Mouse (Mus musculus): ENCODE results near the gene Foxn1. TPM values are rescaled to one million over a fixed set of nuclear protein-coding genes. Genes with fewer than 3 reads are reported as not detected.

The Foxn1 gene
- polyA plus RNA-seq, 1 experiment, result not detected

DNA sequence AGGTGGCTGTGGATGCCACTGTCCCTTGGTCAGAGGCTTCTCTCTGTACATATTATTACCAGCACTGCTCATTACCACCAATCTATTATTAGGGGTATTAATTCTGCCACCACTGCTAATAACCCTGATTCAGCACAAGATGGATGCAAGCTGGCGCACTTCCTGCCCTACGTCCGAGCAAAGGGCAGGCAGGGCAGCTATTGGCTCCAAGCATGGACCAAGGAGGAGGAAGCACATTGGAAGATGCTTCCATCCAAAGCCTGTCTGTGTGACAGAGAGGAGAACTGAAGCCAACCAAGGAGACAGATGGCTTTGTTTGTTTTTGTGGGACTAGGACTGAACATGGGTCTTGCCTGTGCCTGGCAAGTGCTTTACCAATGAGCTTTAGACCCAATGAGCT, 5.4 kb downstream of the Foxn1 start:
- no peak overlapping the region for H3K4me3 ChIP-seq (ENCODE audit: insufficient read depth, low read length)
- H3K4me1 ChIP-seq (ENCODE audit: control insufficient read depth, insufficient read depth, low read length), result peaks cover 20% of the 10 kb centered on the region
- TF ChIP-seq CTCF (IDR thresholded peaks at IDR 0.05; ENCODE audit: low read depth, low read length), result no peak
- no peak for TF ChIP-seq POLR2A (IDR thresholded peaks at IDR 0.05; ENCODE audit: borderline replicate concordance, low read depth, low read length)
- H3K27ac ChIP-seq (ENCODE audit: insufficient read depth, low read depth, low read length), result no peak overlapping the region

DNA sequence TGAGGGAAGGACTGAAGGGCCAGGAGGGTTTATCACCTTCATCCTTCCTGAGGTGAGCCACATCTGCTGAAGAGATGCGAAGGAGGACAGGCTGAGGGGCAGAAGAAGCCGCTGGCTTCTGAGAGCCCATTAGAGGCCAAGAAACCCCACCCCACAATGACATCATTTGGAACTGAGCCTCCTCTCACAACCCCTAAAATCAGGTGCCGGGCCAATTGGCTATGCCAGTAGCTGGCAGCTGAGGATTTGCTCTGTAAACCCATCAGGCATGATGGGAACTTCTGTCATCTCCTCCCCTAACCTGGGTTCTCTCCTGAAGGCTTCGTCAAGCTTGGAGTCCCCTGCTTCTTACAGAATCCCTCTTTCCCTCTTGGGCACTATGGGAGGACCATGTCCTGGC, 6.0 kb downstream of the Foxn1 start:
- TF ChIP-seq CTCF (IDR thresholded peaks at IDR 0.05; ENCODE audit: low read depth, low read length) (no peak), POLR2A (IDR thresholded peaks at IDR 0.05; ENCODE audit: borderline replicate concordance, low read depth, low read length) (no peak)
- Histone ChIP-seq H3K4me1 (ENCODE audit: control insufficient read depth, insufficient read depth, low read length) (peaks cover 26% of the 10 kb centered on the region), H3K4me3 (ENCODE audit: insufficient read depth, low read length) (no peak overlapping the region), H3K27ac (ENCODE audit: insufficient read depth, low read depth, low read length) (no peak overlapping the region)

DNA sequence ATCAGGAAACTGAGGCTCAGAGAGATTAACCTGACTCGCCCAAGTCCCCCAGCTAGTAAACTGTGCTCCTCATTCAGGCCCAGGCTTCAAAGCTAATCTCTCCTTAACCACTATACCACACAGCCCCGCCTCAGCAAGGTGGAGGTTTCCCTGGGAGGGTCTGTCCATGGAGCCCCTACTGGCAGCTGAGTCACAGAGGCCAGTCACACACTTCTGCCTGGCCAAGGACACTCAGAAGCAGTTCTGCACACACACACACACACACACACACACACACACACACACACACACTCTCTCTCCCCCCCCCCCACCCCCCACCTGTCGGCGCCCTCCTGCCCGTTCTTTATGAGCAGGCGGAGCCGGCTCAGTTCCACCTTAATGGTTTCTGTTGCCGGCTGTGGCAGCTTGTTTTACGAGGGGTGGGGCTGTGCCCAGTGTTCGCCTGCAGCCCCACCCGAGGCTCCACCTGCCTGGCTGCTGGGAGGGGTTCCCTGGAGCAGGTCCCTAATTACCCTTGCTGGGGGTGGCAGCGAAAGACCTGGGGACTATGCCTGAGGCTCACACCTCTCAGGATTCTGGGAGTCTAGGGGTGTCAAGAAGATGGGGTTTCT, 8.7 kb downstream of the Foxn1 start:
- peaks cover 26% of the 10 kb centered on the region for H3K4me1 ChIP-seq (ENCODE audit: control insufficient read depth, insufficient read depth, low read length)
- no peak for TF ChIP-seq POLR2A (IDR thresholded peaks at IDR 0.05; ENCODE audit: borderline replicate concordance, low read depth, low read length)
- no peak overlapping the region for H3K4me3 ChIP-seq (ENCODE audit: insufficient read depth, low read length)
- H3K27ac ChIP-seq (ENCODE audit: insufficient read depth, low read depth, low read length), result no peak overlapping the region

DNA sequence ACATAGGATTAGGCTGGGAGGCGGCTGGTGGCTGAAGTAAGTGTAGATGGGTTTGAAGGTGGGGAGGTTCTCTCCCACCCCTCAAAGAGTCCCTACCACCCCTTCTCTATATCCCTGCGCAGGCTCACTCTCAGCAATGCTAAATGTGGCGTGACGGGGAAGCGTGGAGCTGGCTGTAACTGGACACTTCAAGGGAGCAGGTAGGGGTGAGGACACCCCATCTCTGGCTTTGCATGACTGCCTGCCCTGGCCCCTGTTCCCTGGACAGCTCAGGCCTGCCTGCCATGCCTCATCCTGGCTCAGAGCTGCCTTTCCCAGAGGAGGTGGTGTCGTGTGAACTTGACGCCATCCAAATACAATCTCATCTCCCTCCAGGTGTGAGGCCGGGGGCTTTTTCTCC, 12.2 kb downstream of the Foxn1 start:
- Histone ChIP-seq H3K4me3 (ENCODE audit: insufficient read depth, low read length) (no peak overlapping the region), H3K4me1 (ENCODE audit: control insufficient read depth, insufficient read depth, low read length) (peaks cover 12% of the 10 kb centered on the region), H3K27ac (ENCODE audit: insufficient read depth, low read depth, low read length) (no peak overlapping the region)
- TF ChIP-seq CTCF (IDR thresholded peaks at IDR 0.05; ENCODE audit: low read depth, low read length) (no peak), POLR2A (IDR thresholded peaks at IDR 0.05; ENCODE audit: borderline replicate concordance, low read depth, low read length) (no peak)

DNA sequence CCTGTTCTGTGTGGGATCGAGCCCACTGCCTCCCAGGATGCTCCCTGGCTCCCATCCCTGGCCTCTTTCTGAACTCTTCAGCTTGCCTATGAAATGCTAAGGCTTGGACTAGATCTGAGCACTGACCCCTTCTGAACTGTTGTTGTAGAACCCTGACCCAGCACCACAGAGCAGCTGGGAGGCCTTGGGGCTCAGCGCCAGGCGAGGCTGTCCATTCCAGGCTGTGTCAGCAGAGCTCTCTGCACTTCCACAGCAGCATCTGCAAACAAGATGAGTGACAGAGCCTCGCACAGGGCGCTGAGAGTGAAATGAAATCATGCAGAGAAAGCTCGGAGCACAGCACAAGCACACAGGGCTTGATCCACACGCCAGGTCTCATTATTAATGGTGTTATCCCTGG, 13.7 kb downstream of the Foxn1 start:
- Histone ChIP-seq H3K27ac (ENCODE audit: insufficient read depth, low read depth, low read length) (no peak overlapping the region), H3K4me3 (ENCODE audit: insufficient read depth, low read length) (no peak overlapping the region), H3K4me1 (ENCODE audit: control insufficient read depth, insufficient read depth, low read length) (peaks cover 12% of the 10 kb centered on the region)
- no peak for TF ChIP-seq POLR2A (IDR thresholded peaks at IDR 0.05; ENCODE audit: borderline replicate concordance, low read depth, low read length)
- TF ChIP-seq CTCF (IDR thresholded peaks at IDR 0.05; ENCODE audit: low read depth, low read length), result no peak

- H3K27ac ChIP-seq (ENCODE audit: insufficient read depth, low read depth, low read length), result no peak overlapping the region
- TF ChIP-seq POLR2A (IDR thresholded peaks at IDR 0.05; ENCODE audit: borderline replicate concordance, low read depth, low read length) (no peak), CTCF (IDR thresholded peaks at IDR 0.05; ENCODE audit: low read depth, low read length) (no peak)
- peaks cover 12% of the 10 kb centered on the region for H3K4me1 ChIP-seq (ENCODE audit: control insufficient read depth, insufficient read depth, low read length)
- H3K4me3 ChIP-seq (ENCODE audit: insufficient read depth, low read length), result no peak overlapping the region
Measured at GRCm38 (mm10) chr11:78372166-78372565, 14.2 kb downstream of the Foxn1 start.

DNA sequence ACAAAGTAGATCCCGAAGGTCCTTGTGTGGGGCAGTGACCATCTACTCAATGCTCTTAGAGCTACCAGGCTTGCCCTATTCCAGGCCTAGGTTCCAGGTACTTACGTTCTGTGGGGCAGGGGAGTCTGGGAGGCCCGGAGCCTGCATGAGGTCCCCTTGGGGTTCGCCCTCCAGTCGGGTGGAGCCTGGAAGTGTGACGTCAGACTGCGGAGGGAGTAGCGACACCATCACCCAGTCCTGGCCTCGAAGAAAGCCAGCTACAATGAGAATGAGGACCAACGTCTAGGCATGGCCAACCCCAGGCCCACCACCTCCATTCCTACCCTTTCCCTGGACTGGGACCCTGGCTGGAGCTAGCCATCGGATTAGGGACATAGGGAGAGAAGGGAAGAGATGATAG, 14.6 kb downstream of the Foxn1 start:
- TF ChIP-seq CTCF (IDR thresholded peaks at IDR 0.05; ENCODE audit: low read depth, low read length) (no peak), POLR2A (IDR thresholded peaks at IDR 0.05; ENCODE audit: borderline replicate concordance, low read depth, low read length) (no peak)
- no peak overlapping the region for H3K4me3 ChIP-seq (ENCODE audit: insufficient read depth, low read length)
- H3K4me1 ChIP-seq (ENCODE audit: control insufficient read depth, insufficient read depth, low read length), result peaks cover 12% of the 10 kb centered on the region
- H3K27ac ChIP-seq (ENCODE audit: insufficient read depth, low read depth, low read length), result no peak overlapping the region

DNA sequence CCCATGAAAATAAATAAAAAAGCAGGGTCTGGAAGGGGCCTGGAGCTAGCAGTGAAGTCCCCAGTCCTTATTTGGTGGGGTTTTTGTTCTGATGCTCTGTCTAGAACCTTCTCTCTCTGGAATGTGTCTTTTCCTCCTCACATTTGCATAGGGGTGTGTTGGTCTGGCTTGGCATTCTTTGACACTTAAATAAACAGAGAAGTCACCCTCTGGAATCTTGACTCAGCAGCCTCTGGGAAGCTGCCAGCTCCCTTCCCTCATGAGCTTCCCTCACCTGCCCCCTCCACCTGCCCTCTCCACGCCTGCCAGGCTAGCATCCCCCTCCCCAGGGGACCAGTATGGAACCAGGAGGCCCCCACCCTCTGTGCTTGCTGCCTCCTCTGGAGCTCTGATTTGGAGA, 16.0 kb downstream of the Foxn1 start:
- Histone ChIP-seq H3K27ac (ENCODE audit: insufficient read depth, low read depth, low read length) (no peak overlapping the region), H3K4me1 (ENCODE audit: control insufficient read depth, insufficient read depth, low read length) (peaks cover 4% of the 10 kb centered on the region), H3K4me3 (ENCODE audit: insufficient read depth, low read length) (no peak overlapping the region)
- TF ChIP-seq POLR2A (IDR thresholded peaks at IDR 0.05; ENCODE audit: borderline replicate concordance, low read depth, low read length), result no peak
- no peak for TF ChIP-seq CTCF (IDR thresholded peaks at IDR 0.05; ENCODE audit: low read depth, low read length)

- H3K4me1 ChIP-seq (ENCODE audit: control insufficient read depth, insufficient read depth, low read length), result 0 out of 2 replicates have a peak, but pooled peaks cover 2% of the 10 kb centered on the region
- no peak for TF ChIP-seq POLR2A (IDR thresholded peaks at IDR 0.05; ENCODE audit: borderline replicate concordance, low read depth, low read length)
- no peak for TF ChIP-seq CTCF (IDR thresholded peaks at IDR 0.05; ENCODE audit: low read depth, low read length)
- H3K27ac ChIP-seq (ENCODE audit: insufficient read depth, low read depth, low read length), result no peak overlapping the region
- H3K4me3 ChIP-seq (ENCODE audit: insufficient read depth, low read length), result no peak overlapping the region
Measured at GRCm38 (mm10) chr11:78367456-78368225, 18.7 kb downstream of the Foxn1 start.

DNA sequence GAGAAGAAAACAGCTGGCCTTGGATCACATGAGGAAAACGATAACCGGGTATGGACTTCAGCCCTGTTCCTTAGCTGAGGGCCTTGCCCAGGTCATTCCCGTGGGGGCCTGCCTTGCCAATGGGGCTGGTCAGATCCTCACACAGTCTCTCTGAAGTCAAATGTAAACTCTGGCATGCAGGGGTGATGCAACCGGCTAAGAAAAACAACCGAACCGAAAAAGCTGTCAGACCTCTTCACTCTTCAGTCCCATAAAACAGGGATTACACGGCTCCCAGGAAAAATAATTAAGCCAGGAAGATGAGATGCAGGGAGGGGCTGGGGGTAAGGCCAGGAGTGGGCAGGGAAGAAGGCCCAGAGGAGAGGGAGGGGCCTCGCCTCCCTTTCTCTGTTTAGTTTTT, 22.3 kb downstream of the Foxn1 start:
- TF ChIP-seq POLR2A (IDR thresholded peaks at IDR 0.05; ENCODE audit: borderline replicate concordance, low read depth, low read length), result no peak
- no peak for TF ChIP-seq CTCF (IDR thresholded peaks at IDR 0.05; ENCODE audit: low read depth, low read length)

More for the DNA sequence above, 22.3 kb downstream of the Foxn1 start:
- H3K4me1 ChIP-seq (ENCODE audit: control insufficient read depth, insufficient read depth, low read length), result peaks cover 9% of the 10 kb centered on the region
- no peak overlapping the region for H3K4me3 ChIP-seq (ENCODE audit: insufficient read depth, low read length)
- no peak overlapping the region for H3K27ac ChIP-seq (ENCODE audit: insufficient read depth, low read depth, low read length)
